Mouse (Mus musculus): Measurements from ENCODE around the gene Nsf. TPM values are rescaled to one million over a fixed set of nuclear protein-coding genes. Genes with fewer than 3 reads are reported as not detected.
A peak's percentile ranks its signal among the peaks of the same experiment; 100 is the strongest.

Nsf gene
- 52.6 and 61.2 TPM in 2 replicates for polyA plus RNA-seq (2014; fragmentation: Nextera tagmentation; extraction: Ambion mirVana)

GRCm38 (mm10) chr11:103953896-103954292 lies at the start of gene Nsf:
Gene Nsf, minus strand, starts transcription at chr11:103954056.
- Histone ChIP-seq H3K9ac (ENCODE audit: low read length) (peak within 1 kb of the TSS; percentile 95), H3K36me3 (ENCODE audit: control insufficient read depth, insufficient read depth, low read length) (no peaks in the 10 kb centered on the region), H3K4me2 (ENCODE audit: low read depth, low read length, severe bottlenecking) (peak within 1 kb of the TSS; percentile 73), H3K4me3 (ENCODE audit: low read depth, low read length) (peak within 1 kb of the TSS; percentile 81), H3K27me3 (ENCODE audit: control insufficient read depth, insufficient read depth, low read length) (no peaks in the 10 kb centered on the region), H3K9me3 (ENCODE audit: control insufficient read depth, low read length) (no peaks in the 10 kb centered on the region), H3K27ac (ENCODE audit: low read depth, low read length) (peak within 1 kb of the TSS; percentile 37; the same call in 1 of the 2 replicates), H3K4me1 (replicated peaks; ENCODE audit: control insufficient read depth, insufficient read depth, low read length) (peaks cover 5% of the 10 kb centered on the region; the same call in 1 of the 2 replicates)
- under 1% methylated on average over 53 of the region's 53 CpGs for WGBS
- ATAC-seq (replicated peaks; ENCODE audit: low FRiP score) (peak; percentile 93), DNase-seq (ENCODE audit: low spot score) (peak; percentile 90)

- Histone ChIP-seq H3K4me3 (ENCODE audit: low read depth, low read length) (no peak overlapping the region), H3K4me1 (replicated peaks; ENCODE audit: control insufficient read depth, insufficient read depth, low read length) (no peaks in the 10 kb centered on the region), H3K9ac (ENCODE audit: low read length) (no peak overlapping the region), H3K27ac (ENCODE audit: low read depth, low read length) (no peak overlapping the region), H3K9me3 (ENCODE audit: control insufficient read depth, low read length) (no peaks in the 10 kb centered on the region), H3K36me3 (ENCODE audit: control insufficient read depth, insufficient read depth, low read length) (no peaks in the 10 kb centered on the region), H3K27me3 (ENCODE audit: control insufficient read depth, insufficient read depth, low read length) (no peaks in the 10 kb centered on the region), H3K4me2 (ENCODE audit: low read depth, low read length, severe bottlenecking) (no peak overlapping the region)
- DNase-seq (ENCODE audit: low spot score) = no peak
- 75% methylated on average over 9 of the region's 9 CpGs for WGBS
- ATAC-seq (replicated peaks; ENCODE audit: low FRiP score) = no peak
These were observed 49.5 kb upstream of the Nsf start for GRCm38 (mm10) chr11:104003397-104003796.

GRCm38 (mm10) chr11:104002191-104002590 lies 48.3 kb upstream of the Nsf start:
- Histone ChIP-seq H3K27ac (ENCODE audit: low read depth, low read length) (no peak overlapping the region), H3K9me3 (ENCODE audit: control insufficient read depth, low read length) (no peaks in the 10 kb centered on the region), H3K9ac (ENCODE audit: low read length) (no peak overlapping the region), H3K36me3 (ENCODE audit: control insufficient read depth, insufficient read depth, low read length) (no peaks in the 10 kb centered on the region), H3K27me3 (ENCODE audit: control insufficient read depth, insufficient read depth, low read length) (no peaks in the 10 kb centered on the region), H3K4me1 (replicated peaks; ENCODE audit: control insufficient read depth, insufficient read depth, low read length) (no peaks in the 10 kb centered on the region), H3K4me3 (ENCODE audit: low read depth, low read length) (no peak overlapping the region), H3K4me2 (ENCODE audit: low read depth, low read length, severe bottlenecking) (no peak overlapping the region)
- ATAC-seq (replicated peaks; ENCODE audit: low FRiP score) (no peak), DNase-seq (ENCODE audit: low spot score) (no peak)
- WGBS = 81% methylated on average over 5 of the region's 5 CpGs

- 86% methylated on average over 12 of the region's 12 CpGs for WGBS
- Histone ChIP-seq H3K9ac (ENCODE audit: low read length) (no peak overlapping the region), H3K4me1 (replicated peaks; ENCODE audit: control insufficient read depth, insufficient read depth, low read length) (no peaks in the 10 kb centered on the region)
These were observed 47.6 kb upstream of the Nsf start for GRCm38 (mm10) chr11:104001395-104001955.

GRCm38 (mm10) chr11:104000667-104001394 lies 47.0 kb upstream of the Nsf start:
- no peaks in the 10 kb centered on the region for H3K36me3 ChIP-seq (ENCODE audit: control insufficient read depth, insufficient read depth, low read length)
- H3K9ac ChIP-seq (ENCODE audit: low read length) = no peak overlapping the region
- H3K27me3 ChIP-seq (ENCODE audit: control insufficient read depth, insufficient read depth, low read length) = no peaks in the 10 kb centered on the region
- no peak overlapping the region for H3K4me2 ChIP-seq (ENCODE audit: low read depth, low read length, severe bottlenecking)
- no peaks in the 10 kb centered on the region for H3K4me1 ChIP-seq (replicated peaks; ENCODE audit: control insufficient read depth, insufficient read depth, low read length)
- no peak overlapping the region for H3K27ac ChIP-seq (ENCODE audit: low read depth, low read length)
- no peaks in the 10 kb centered on the region for H3K9me3 ChIP-seq (ENCODE audit: control insufficient read depth, low read length)
- H3K4me3 ChIP-seq (ENCODE audit: low read depth, low read length) = no peak overlapping the region
- no peak for DNase-seq (ENCODE audit: low spot score)
- WGBS = 76% methylated on average over 9 of the region's 9 CpGs
- no peak for ATAC-seq (replicated peaks; ENCODE audit: low FRiP score)

More at GRCm38 (mm10) chr11:104001395-104001955, 47.6 kb upstream of the Nsf start:
- H3K36me3 ChIP-seq (ENCODE audit: control insufficient read depth, insufficient read depth, low read length) = no peaks in the 10 kb centered on the region
- H3K4me3 ChIP-seq (ENCODE audit: low read depth, low read length) = no peak overlapping the region
- no peak overlapping the region for H3K27ac ChIP-seq (ENCODE audit: low read depth, low read length)
- no peaks in the 10 kb centered on the region for H3K9me3 ChIP-seq (ENCODE audit: control insufficient read depth, low read length)
- DNase-seq (ENCODE audit: low spot score) = no peak
- ATAC-seq (replicated peaks; ENCODE audit: low FRiP score) = no peak
- no peaks in the 10 kb centered on the region for H3K27me3 ChIP-seq (ENCODE audit: control insufficient read depth, insufficient read depth, low read length)
- H3K4me2 ChIP-seq (ENCODE audit: low read depth, low read length, severe bottlenecking) = no peak overlapping the region

GRCm38 (mm10) chr11:103998737-103999136 lies 44.9 kb upstream of the Nsf start:
- WGBS = 80% methylated on average over 5 of the region's 5 CpGs
- DNase-seq (ENCODE audit: low spot score) = no peak
- no peak for ATAC-seq (replicated peaks; ENCODE audit: low FRiP score)

GRCm38 (mm10) chr11:103997385-103997784 lies 43.5 kb upstream of the Nsf start:
- Histone ChIP-seq H3K27ac (ENCODE audit: low read depth, low read length) (no peak overlapping the region), H3K4me1 (replicated peaks; ENCODE audit: control insufficient read depth, insufficient read depth, low read length) (no peaks in the 10 kb centered on the region), H3K4me3 (ENCODE audit: low read depth, low read length) (no peak overlapping the region), H3K27me3 (ENCODE audit: control insufficient read depth, insufficient read depth, low read length) (no peaks in the 10 kb centered on the region), H3K4me2 (ENCODE audit: low read depth, low read length, severe bottlenecking) (no peak overlapping the region), H3K36me3 (ENCODE audit: control insufficient read depth, insufficient read depth, low read length) (no peaks in the 10 kb centered on the region), H3K9ac (ENCODE audit: low read length) (no peak overlapping the region), H3K9me3 (ENCODE audit: control insufficient read depth, low read length) (no peaks in the 10 kb centered on the region)
- DNase-seq (ENCODE audit: low spot score) (peak; percentile 84), ATAC-seq (replicated peaks; ENCODE audit: low FRiP score) (no peak)
- 18% methylated on average over 5 of the region's 5 CpGs for WGBS

More at GRCm38 (mm10) chr11:103998737-103999136, 44.9 kb upstream of the Nsf start:
- H3K4me3 ChIP-seq (ENCODE audit: low read depth, low read length) = no peak overlapping the region
- H3K9ac ChIP-seq (ENCODE audit: low read length) = no peak overlapping the region
- H3K27me3 ChIP-seq (ENCODE audit: control insufficient read depth, insufficient read depth, low read length) = no peaks in the 10 kb centered on the region
- no peaks in the 10 kb centered on the region for H3K9me3 ChIP-seq (ENCODE audit: control insufficient read depth, low read length)
- no peak overlapping the region for H3K27ac ChIP-seq (ENCODE audit: low read depth, low read length)
- H3K4me1 ChIP-seq (replicated peaks; ENCODE audit: control insufficient read depth, insufficient read depth, low read length) = no peaks in the 10 kb centered on the region
- H3K36me3 ChIP-seq (ENCODE audit: control insufficient read depth, insufficient read depth, low read length) = no peaks in the 10 kb centered on the region
- no peak overlapping the region for H3K4me2 ChIP-seq (ENCODE audit: low read depth, low read length, severe bottlenecking)

- no peaks in the 10 kb centered on the region for H3K27me3 ChIP-seq (ENCODE audit: control insufficient read depth, insufficient read depth, low read length)
- H3K4me1 ChIP-seq (replicated peaks; ENCODE audit: control insufficient read depth, insufficient read depth, low read length) = no peaks in the 10 kb centered on the region; the same call in 1 of the 2 replicates
- DNase-seq (ENCODE audit: low spot score) = no peak
- H3K27ac ChIP-seq (ENCODE audit: low read depth, low read length) = no peak overlapping the region
- WGBS = 83% methylated on average over 4 of the region's 4 CpGs
- ATAC-seq (replicated peaks; ENCODE audit: low FRiP score) = no peak
- H3K36me3 ChIP-seq (ENCODE audit: control insufficient read depth, insufficient read depth, low read length) = no peaks in the 10 kb centered on the region
- no peaks in the 10 kb centered on the region for H3K9me3 ChIP-seq (ENCODE audit: control insufficient read depth, low read length)
- H3K9ac ChIP-seq (ENCODE audit: low read length) = no peak overlapping the region
- no peak overlapping the region for H3K4me2 ChIP-seq (ENCODE audit: low read depth, low read length, severe bottlenecking)
- H3K4me3 ChIP-seq (ENCODE audit: low read depth, low read length) = no peak overlapping the region
These were observed 38.8 kb upstream of the Nsf start for GRCm38 (mm10) chr11:103992638-103993037.

Data from forebrain, embryonic 11.5 days (tissue).